Mouse (Mus musculus): ENCODE measurements around the gene Ubash3a. TPM values are rescaled to one million over a fixed set of nuclear protein-coding genes. Genes with fewer than 3 reads are reported as not detected.

Ubash3a gene
- polyA plus RNA-seq, 1 experiment from 2014 or later, result 0.19 TPM

GRCm38 (mm10) chr17:31216068-31216955 lies 8.6 kb downstream of the Ubash3a start:
- peaks cover 8% of the 10 kb centered on the region for H3K27me3 ChIP-seq
- no peak overlapping the region for H3K4me2 ChIP-seq
- H3K9me3 ChIP-seq, result no peaks in the 10 kb centered on the region
- H3K36me3 ChIP-seq, result no peaks in the 10 kb centered on the region
- 49% methylated on average over 5 of the region's 5 CpGs for WGBS
- no peak for ATAC-seq (ENCODE audit: insufficient number of reproducible peaks, insufficient read depth, low FRiP score, low TSS enrichment, low read depth)
- no peak overlapping the region for H3K9ac ChIP-seq (replicated peaks)
- H3K27ac ChIP-seq, result no peak overlapping the region
- H3K4me1 ChIP-seq (replicated peaks), result peaks cover 8% of the 10 kb centered on the region
- H3K4me3 ChIP-seq (replicated peaks), result no peak overlapping the region

GRCm38 (mm10) chr17:31222810-31223310 lies 15.2 kb downstream of the Ubash3a start:
- H3K36me3 ChIP-seq, result no peaks in the 10 kb centered on the region
- no peak overlapping the region for H3K4me2 ChIP-seq
- no peak overlapping the region for H3K27ac ChIP-seq
- no peak for ATAC-seq (ENCODE audit: insufficient number of reproducible peaks, insufficient read depth, low FRiP score, low TSS enrichment, low read depth)
- WGBS, result 75% methylated on average over 4 of the region's 4 CpGs
- peaks cover 7% of the 10 kb centered on the region for H3K27me3 ChIP-seq
- H3K4me1 ChIP-seq (replicated peaks), result peaks cover 16% of the 10 kb centered on the region
- H3K9ac ChIP-seq (replicated peaks), result no peak overlapping the region
- no peaks in the 10 kb centered on the region for H3K9me3 ChIP-seq
- H3K4me3 ChIP-seq (replicated peaks), result no peak overlapping the region

- Histone ChIP-seq H3K4me3 (replicated peaks) (no peak overlapping the region), H3K4me1 (replicated peaks) (peaks cover 16% of the 10 kb centered on the region), H3K9me3 (no peaks in the 10 kb centered on the region), H3K9ac (replicated peaks) (no peak overlapping the region), H3K36me3 (no peaks in the 10 kb centered on the region), H3K27me3 (peaks cover 9% of the 10 kb centered on the region), H3K27ac (no peak overlapping the region), H3K4me2 (no peak overlapping the region)
- no peak for ATAC-seq (ENCODE audit: insufficient number of reproducible peaks, insufficient read depth, low FRiP score, low TSS enrichment, low read depth)
- 76% methylated on average over 7 of the region's 7 CpGs for WGBS
Observed at GRCm38 (mm10) chr17:31223835-31224234, 16.2 kb downstream of the Ubash3a start.

GRCm38 (mm10) chr17:31224591-31224990 lies 16.9 kb downstream of the Ubash3a start:
- Histone ChIP-seq H3K9me3 (no peaks in the 10 kb centered on the region), H3K9ac (replicated peaks) (no peak overlapping the region), H3K36me3 (no peaks in the 10 kb centered on the region), H3K27ac (no peak overlapping the region), H3K27me3 (peaks cover 7% of the 10 kb centered on the region), H3K4me3 (replicated peaks) (no peak overlapping the region), H3K4me2 (no peak overlapping the region), H3K4me1 (replicated peaks) (peaks cover 16% of the 10 kb centered on the region)
- WGBS, result 75% methylated on average over 8 of the region's 8 CpGs
- ATAC-seq (ENCODE audit: insufficient number of reproducible peaks, insufficient read depth, low FRiP score, low TSS enrichment, low read depth), result no peak

- H3K9ac ChIP-seq (replicated peaks), result no peak overlapping the region
- H3K4me2 ChIP-seq, result no peak overlapping the region
- H3K4me3 ChIP-seq (replicated peaks), result no peak overlapping the region
- peaks cover 11% of the 10 kb centered on the region for H3K4me1 ChIP-seq (replicated peaks)
- no peak for ATAC-seq (ENCODE audit: insufficient number of reproducible peaks, insufficient read depth, low FRiP score, low TSS enrichment, low read depth)
- 0 out of 2 replicates have a peak, but pooled peaks cover 6% of the 10 kb centered on the region for H3K27me3 ChIP-seq
- no peak overlapping the region for H3K27ac ChIP-seq
- WGBS, result 78% methylated on average over 3 of the region's 3 CpGs
- no peaks in the 10 kb centered on the region for H3K36me3 ChIP-seq
- no peaks in the 10 kb centered on the region for H3K9me3 ChIP-seq
Observed at GRCm38 (mm10) chr17:31226368-31226767, 18.7 kb downstream of the Ubash3a start.

GRCm38 (mm10) chr17:31226931-31227330 lies 19.3 kb downstream of the Ubash3a start:
- Histone ChIP-seq H3K9ac (replicated peaks) (no peak overlapping the region), H3K27me3 (0 out of 2 replicates have a peak, but pooled peaks cover 6% of the 10 kb centered on the region), H3K9me3 (no peaks in the 10 kb centered on the region), H3K36me3 (no peaks in the 10 kb centered on the region), H3K4me3 (replicated peaks) (no peak overlapping the region), H3K27ac (no peak overlapping the region), H3K4me1 (replicated peaks) (peaks cover 6% of the 10 kb centered on the region; the same call in 1 of the 2 replicates), H3K4me2 (no peak overlapping the region)
- 83% methylated on average over 7 of the region's 7 CpGs for WGBS
- ATAC-seq (ENCODE audit: insufficient number of reproducible peaks, insufficient read depth, low FRiP score, low TSS enrichment, low read depth), result no peak

GRCm38 (mm10) chr17:31231780-31232179 lies 24.1 kb downstream of the Ubash3a start:
- H3K36me3 ChIP-seq, result no peaks in the 10 kb centered on the region
- no peak overlapping the region for H3K27ac ChIP-seq
- 0 out of 2 replicates have a peak overlapping the region, but pooled peaks have one; percentile 18 for H3K9ac ChIP-seq (replicated peaks)
- no peak overlapping the region for H3K4me3 ChIP-seq (replicated peaks)
- no peaks in the 10 kb centered on the region for H3K9me3 ChIP-seq
- no peak for ATAC-seq (ENCODE audit: insufficient number of reproducible peaks, insufficient read depth, low FRiP score, low TSS enrichment, low read depth)
- WGBS, result 65% methylated on average over 6 of the region's 6 CpGs
- no peaks in the 10 kb centered on the region for H3K4me1 ChIP-seq (replicated peaks)
- H3K27me3 ChIP-seq, result 0 out of 2 replicates have a peak, but pooled peaks cover 6% of the 10 kb centered on the region
- H3K4me2 ChIP-seq, result no peak overlapping the region

- Histone ChIP-seq H3K4me3 (replicated peaks) (no peak overlapping the region), H3K36me3 (no peaks in the 10 kb centered on the region), H3K4me2 (no peak overlapping the region), H3K4me1 (replicated peaks) (no peaks in the 10 kb centered on the region), H3K9me3 (no peaks in the 10 kb centered on the region), H3K27me3 (0 out of 2 replicates have a peak, but pooled peaks cover 6% of the 10 kb centered on the region), H3K9ac (replicated peaks) (no peak overlapping the region), H3K27ac (no peak overlapping the region)
- no peak for ATAC-seq (ENCODE audit: insufficient number of reproducible peaks, insufficient read depth, low FRiP score, low TSS enrichment, low read depth)
- WGBS, result 65% methylated on average over 8 of the region's 8 CpGs
Observed at GRCm38 (mm10) chr17:31232251-31233010, 24.8 kb downstream of the Ubash3a start.

GRCm38 (mm10) chr17:31235915-31236314 lies 28.2 kb downstream of the Ubash3a start:
- Histone ChIP-seq H3K4me1 (replicated peaks) (no peaks in the 10 kb centered on the region), H3K27me3 (no peaks in the 10 kb centered on the region), H3K36me3 (no peaks in the 10 kb centered on the region), H3K4me2 (no peak overlapping the region), H3K9ac (replicated peaks) (no peak overlapping the region), H3K9me3 (no peaks in the 10 kb centered on the region), H3K27ac (no peak overlapping the region), H3K4me3 (replicated peaks) (no peak overlapping the region)
- 100% methylated on average over 1 of the region's 1 CpGs for WGBS
- no peak for ATAC-seq (ENCODE audit: insufficient number of reproducible peaks, insufficient read depth, low FRiP score, low TSS enrichment, low read depth)

GRCm38 (mm10) chr17:31238234-31239020 lies 30.8 kb downstream of the Ubash3a start:
- no peaks in the 10 kb centered on the region for H3K9me3 ChIP-seq
- no peak overlapping the region for H3K4me2 ChIP-seq
- WGBS, result 83% methylated on average over 7 of the region's 7 CpGs
- no peak overlapping the region for H3K27ac ChIP-seq
- no peak overlapping the region for H3K4me3 ChIP-seq (replicated peaks)
- no peaks in the 10 kb centered on the region for H3K27me3 ChIP-seq
- no peak for ATAC-seq (ENCODE audit: insufficient number of reproducible peaks, insufficient read depth, low FRiP score, low TSS enrichment, low read depth)
- H3K9ac ChIP-seq (replicated peaks), result no peak overlapping the region
- H3K36me3 ChIP-seq, result no peaks in the 10 kb centered on the region
- no peaks in the 10 kb centered on the region for H3K4me1 ChIP-seq (replicated peaks)
